Mouse (Mus musculus): ENCODE measurements around the gene Dhcr24.

- TF ChIP-seq CTCF (IDR thresholded peaks at IDR 0.05; ENCODE audit: borderline replicate concordance, insufficient read depth, low read length), result no peak
- peak; percentile 82 for TF ChIP-seq POLR2A (IDR thresholded peaks at IDR 0.05; ENCODE audit: low read depth, low read length)
Measured at GRCm38 (mm10) chr4:106560846-106561781, at the start of gene Dhcr24.

All from embryonic fibroblast, embryonic 13.5 days (primary cell).